Mouse (Mus musculus) gonadal fat pad, adult 2 months (tissue): ENCODE data around the gene Gpr135. TPM values are rescaled to one million over a fixed set of nuclear protein-coding genes. Genes with fewer than 3 reads are reported as not detected.
"Not testable (repeated sequence)": the region's sequence is repeated elsewhere in the genome, so short reads cannot be mapped to it uniquely, and the experiment has no call there.

ENCODE experiments used
- DNase-seq: peaks from one replicate; pipeline ENCODE4 v3.0.0-alpha.2; 2012; ENCODE audit warnings: low read depth
- polyA plus RNA-seq: library from polyadenylated mRNA; depleted of rRNA; stranded (reverse); fragments of >200 nt; gene quantifications from 2 replicates; pipeline ENCODE4 v1.2.3, GENCODE M21; 2012; rRNA removed

Gpr135 gene
- polyA plus RNA-seq, 1 experiment = 3.3 TPM

DNA sequence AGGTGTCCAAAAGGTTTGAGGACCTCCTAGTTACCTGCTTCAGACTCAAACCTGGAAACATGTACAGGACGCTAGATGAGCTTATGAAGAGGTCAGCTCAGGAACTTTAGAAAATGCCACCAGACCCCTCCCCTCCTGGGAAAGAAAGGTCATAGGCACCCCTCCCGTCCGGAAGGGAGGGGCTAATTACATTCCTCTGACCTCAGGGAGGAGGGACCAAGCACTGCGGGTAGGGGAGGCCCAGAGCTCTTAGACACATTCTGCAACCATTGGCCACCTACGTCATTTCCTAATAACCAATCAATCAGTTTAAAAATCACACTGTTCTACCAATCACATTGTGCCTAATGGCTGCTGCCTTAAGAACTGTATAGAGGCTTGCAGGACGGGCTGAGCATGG, 18.4 kb downstream of the Gpr135 start:
- no peak for DNase-seq

DNA sequence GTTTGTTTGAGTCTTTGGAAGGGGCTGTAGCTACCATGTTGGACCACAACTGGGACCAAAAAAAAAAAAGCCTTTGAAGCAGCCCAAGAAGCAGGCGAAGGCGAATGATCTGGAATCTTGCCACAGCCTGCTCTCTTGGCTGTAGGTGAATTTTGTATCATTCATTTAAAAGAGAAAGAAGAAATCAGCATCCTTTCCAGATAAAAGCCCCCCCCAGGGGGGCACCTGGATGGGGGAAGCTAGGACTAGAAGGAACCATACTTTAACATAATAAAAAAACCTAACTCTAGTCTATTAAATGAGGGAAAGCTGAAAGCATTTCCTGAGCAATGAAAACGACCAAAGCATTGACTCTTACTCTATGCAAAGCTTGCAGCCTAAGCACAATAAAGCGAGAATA, 20.1 kb downstream of the Gpr135 start:
- no peak for DNase-seq

DNA sequence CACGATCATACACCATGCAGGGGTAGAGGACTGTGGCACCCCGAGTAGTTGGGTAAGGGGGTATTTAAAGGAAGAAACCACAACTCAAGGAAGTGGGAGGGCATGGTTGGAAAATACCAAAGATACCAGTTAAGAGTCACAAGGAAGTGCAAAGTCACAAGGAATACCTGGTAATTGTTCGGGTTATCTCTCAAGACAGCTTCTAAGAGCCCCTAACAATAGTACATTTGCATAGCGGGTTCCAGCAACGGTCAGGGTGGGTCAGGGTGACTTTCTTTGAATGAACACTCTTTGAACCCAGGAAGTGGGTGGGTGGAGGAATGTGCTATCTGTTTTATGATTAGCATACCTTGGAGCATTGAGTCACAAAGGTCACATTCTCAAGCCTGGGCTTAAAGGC, 20.8 kb downstream of the Gpr135 start:
- not testable (repeated sequence) for DNase-seq

DNA sequence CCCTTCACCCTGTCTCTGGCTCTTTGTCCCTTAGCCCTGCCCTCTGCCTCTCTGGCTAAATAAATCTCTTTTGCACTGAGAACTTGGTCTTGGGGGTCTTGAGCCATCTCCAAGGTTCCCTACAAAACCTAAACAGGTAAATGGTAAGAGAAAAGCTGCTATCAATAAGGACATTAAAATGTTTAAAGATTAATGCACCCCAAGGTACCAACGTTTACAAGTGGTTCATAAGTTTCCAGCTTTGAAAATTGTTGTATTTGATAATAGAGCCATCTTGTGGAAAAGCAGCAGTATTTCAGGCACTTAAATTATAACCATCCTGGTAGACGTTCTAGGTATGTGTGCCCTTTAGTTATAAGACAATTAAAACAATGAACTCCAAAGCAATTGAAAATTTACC, 23.4 kb downstream of the Gpr135 start:
- no peak for DNase-seq

DNA sequence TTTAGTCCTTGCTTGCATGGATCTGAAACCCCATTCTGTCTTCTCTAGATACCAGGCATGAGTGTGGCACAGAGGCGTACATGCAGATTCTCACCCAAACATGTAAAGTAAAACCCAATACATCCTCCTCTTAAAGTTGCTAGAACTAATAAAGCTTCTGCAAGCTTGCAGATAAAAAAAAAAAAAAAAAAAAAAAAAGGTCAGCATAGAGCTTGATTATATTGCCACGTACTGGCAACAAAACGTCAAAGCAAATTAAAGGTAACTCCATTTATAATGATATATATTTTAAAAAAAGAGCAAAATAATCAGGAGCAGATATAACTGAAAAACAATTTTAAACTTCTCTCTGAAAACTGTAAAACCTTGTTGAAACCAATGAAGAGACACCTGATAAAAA, 29.7 kb downstream of the Gpr135 start:
- DNase-seq = no peak

DNA sequence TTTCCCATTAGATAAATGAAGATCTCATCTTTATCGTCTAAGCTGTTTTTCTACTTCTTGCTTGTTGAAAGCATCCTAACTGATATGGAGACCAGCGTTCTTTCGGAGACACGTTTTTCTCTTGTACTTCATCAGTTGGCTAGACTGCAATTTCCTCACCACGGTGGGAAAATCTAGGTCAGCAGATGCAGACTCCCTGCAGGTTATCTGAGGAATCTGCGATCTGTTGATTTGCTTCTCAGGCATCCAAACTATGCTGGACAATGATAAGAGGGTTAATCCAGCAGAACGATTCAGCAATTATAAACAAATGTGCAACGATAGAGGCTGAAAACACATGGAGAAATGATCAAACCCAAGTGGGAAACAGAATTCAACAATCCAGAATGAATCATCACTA, 31.4 kb downstream of the Gpr135 start:
- no peak for DNase-seq

DNA sequence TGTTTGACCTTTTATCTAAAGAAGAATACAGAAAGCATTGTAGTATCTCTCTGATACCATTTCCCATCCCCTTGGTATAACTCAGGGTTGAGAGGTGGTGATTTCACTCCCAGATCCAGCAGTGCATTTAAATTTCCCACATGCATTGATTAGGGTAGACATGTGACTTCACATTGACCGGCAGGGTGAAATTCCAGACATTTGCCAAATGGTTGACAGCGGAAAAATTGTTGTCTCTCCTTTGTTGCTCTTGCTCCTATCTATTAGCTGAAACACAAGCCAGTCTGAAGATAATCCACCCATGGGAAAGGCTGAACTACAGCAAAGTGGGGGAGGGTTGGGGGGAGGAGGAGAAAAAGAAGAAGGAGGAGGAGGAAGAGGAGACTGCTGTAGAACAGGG, 32.1 kb downstream of the Gpr135 start:
- DNase-seq = no peak

DNA sequence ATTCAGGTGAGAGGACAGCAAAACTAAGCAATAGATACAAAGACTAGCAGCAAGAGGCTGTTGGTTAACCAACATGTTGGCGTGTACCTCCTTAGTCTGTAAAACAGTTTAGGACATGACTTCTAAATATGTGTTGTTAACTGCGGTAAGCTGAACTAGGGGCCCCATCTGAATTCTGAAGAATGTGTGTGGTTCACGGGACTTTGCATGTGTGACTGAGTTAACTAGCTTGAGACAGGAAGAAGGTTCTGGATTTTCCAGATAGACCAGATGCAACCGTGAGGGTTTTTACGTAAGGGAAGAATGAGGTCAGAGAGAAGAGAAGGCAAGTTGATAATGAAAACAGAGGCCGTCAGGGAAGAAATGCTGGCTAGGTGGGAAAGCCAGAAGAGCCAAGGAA, 33.9 kb downstream of the Gpr135 start:
- no peak for DNase-seq

DNA sequence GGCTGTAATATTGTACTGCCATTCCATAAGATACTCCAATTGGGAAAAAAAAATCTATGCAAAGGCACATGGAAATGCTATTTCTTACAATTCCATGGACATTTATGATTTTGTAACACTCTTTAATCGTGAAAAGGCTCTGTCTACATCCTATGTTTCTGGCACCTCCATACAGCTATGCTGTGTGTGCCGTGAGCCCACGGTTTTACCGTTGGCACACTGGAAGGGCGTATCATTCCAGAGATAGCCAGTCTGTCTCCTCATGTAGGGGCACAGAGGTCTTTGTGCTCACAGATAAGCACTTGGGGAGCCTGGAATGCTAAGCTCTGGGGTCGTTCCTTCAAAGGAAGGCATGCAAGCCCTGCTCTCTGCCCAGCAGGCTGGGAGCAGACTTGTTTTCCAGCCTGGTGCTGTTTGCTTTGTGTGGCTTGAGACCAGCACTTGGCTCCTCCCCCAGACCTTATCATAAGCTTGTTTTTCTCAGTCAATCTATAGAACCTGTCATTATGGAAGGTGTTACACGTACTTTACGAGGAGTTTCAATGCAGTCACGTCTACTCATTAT, 34.7 kb downstream of the Gpr135 start:
- no peak for DNase-seq

DNA sequence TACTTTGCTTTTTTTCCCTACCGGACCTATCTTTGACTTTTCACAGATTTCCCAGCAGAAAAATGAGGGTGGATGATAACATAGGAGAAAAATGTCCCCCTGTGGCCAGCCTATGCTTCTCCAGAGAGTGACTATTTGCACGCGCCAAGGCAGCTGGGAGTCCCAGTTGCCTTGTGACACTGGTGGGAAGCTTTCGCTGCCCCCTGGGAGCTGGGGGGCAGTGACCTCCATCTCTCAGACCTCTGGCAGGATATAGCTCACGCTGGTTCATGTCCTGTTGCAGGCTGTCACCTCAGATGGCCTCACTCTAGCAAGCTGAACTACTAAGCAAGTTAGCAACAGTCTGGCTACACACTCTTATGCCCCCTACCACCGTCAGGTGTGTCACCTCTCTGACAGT, 39.1 kb downstream of the Gpr135 start:
- DNase-seq = no peak

DNA sequence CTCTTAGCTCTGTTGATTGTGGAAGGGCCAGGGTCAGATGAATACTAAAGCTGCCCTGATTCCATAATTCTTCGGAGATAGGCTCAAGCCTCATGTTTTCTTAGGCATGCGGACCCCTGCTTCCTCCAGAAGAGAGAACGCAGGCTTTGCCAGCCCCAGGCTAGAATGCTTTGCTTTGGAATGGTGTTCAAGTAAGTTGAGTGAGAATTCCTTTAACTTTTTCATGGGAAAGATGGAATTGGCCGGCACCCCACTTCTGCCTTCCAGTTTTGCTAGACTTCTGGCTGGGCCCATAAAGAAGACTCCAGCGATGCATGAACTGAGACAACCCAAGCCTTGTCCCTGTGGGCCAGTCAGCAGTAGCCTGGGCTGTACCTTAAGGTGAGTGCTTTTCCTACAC, 39.8 kb downstream of the Gpr135 start:
- DNase-seq = no peak

DNA sequence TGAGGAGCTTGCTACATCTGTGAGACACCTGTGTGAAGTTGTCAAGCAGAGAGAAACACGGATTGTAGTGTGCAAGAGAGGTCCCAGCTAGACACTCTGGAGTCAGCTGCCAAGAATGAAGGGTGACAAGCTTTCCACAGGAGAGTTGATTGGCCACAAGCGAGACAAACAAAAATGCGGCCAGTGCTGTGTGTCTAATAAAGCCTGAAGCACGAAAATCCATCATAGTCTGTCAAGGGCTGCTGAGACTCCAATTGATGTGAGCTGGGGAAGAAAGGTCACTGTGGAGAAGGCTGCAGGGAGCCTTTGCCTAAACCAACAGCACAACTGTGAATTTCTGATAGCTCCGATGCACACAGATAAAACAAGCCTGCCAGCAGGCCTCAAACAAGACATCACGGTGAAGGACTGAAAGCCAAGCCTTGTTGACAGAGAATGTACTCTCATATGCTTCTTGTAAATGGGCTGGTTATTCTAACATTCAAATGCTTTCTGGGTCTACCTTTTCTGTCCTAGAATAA, 45.6 kb downstream of the Gpr135 start:
- no peak for DNase-seq

DNA sequence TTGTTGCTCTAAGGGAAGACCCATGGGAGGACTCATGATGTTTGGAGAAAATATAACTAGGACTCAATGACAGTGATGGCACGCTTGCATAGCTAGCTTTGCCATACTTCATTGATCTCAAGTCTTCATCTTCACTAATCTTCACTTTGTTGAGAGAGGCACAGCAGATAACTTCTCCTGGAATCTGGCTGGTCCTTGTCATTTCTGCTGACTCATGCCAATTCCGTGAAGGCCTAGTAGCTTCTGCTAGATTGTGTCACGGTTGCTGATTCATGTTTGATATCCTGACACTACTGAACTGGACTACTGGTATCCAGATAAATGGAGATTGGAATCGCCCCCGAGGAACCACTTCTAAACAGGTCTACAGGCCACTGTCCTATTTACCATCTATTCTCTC, 47.4 kb downstream of the Gpr135 start:
- DNase-seq = no peak

DNA sequence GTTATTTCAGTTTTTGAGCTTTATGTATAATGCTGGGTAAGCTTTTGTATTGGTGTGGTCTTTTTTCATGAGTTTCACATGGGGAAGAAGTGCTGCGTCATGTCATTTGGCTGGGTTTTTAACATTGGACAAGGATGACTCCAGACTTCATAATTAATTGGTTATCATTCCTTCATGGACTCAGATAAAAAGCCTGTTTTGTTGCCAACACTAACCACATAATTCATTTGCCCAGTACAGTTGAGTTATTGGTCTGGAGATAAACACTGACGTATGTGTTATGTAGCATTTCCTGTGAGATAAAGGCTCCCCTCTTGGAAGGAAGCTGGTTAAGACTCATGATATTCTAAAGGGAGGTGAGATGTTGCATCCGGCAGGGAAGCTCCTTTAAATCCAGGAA, 48.1 kb downstream of the Gpr135 start:
- DNase-seq = no peak

DNA sequence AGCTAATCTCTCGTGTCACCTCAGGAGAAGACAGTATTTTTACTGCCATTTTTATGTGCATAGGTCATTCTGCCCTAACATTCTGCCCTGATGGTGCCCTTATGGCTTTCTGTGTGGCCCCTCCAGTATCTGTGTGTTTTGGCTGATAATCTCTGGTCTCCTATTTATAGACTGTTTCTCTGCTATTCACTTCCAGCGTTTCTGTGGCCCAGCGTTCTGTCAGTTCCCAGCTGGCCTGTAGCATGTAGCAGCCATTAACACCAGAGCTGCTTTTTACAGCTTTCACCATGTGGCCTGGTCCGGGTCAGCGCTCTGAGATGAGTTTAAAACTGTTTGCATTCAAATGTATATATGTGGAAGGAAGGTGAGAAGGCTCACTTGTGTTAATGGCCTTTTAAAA, 49.4 kb downstream of the Gpr135 start:
- no peak for DNase-seq

DNA sequence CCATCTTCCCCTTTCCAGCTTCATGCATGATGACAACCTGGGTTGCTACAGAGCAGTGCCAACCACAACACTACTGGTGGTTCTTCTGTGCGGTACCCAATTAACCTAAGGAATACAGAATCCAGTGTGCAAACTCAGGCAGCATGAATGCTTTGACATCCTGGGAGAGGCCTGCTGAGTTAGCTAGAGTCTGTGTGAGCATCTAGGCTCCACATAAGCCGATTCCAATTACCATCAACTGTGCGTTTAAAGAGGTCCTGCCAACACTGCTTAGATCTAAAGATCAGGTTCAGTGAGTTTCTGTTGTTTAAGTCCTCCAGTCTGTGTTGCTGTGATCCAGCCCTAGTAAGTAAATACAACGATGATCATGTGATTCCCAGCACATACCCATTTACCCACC, 50.6 kb downstream of the Gpr135 start:
- no peak for DNase-seq

Other genes with a start within 250 kb of the Gpr135 start
- gene Daam1, start 240.0 kb downstream of the Gpr135 start, polyA plus RNA-seq = 4.5 and 5.2 TPM in 2 replicates
- 23.3 and 27.4 TPM in 2 replicates for gene L3hypdh, start 14.3 kb upstream of the Gpr135 start, polyA plus RNA-seq
- gene Jkamp, start 14.5 kb upstream of the Gpr135 start, polyA plus RNA-seq = 64.6 and 97.6 TPM in 2 replicates
- gene Ccdc175, start 113.9 kb upstream of the Gpr135 start, polyA plus RNA-seq = 0.04 TPM in 1 of 2 replicates, not detected in the other